Mouse (Mus musculus) embryo, embryonic 11 days (tissue): ENCODE measurements around the gene Kap.
"Not testable (repeated sequence)": the region's sequence is repeated elsewhere in the genome, so short reads cannot be mapped to it uniquely, and the experiment has no call there.

Source experiments
- DNase-seq: peaks from one replicate; pipeline ENCODE4 v3.0.0-alpha.2; 2015

Gene Kap

DNA sequence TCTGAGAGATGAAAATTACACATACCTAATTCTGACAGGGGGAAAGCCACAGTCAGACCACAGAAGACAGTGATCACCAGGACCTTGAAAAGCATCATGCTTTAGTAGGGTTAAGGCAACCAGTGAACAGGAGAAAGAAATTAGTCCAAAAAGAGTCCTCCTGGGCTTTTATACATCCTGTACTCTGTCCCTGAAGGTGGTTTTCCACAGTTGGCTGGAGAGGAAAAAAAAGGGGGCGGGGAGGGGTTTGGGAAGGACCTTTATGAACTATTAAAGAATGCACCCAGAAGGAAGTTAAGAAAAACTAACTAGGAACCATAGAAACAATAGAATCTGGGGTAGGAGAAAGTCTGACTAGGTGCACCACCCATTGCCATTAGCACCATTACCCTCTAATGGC is at the start of gene Kap:
Gene Kap (minus strand): TSS at position 237 of the 400 bp plus-strand sequence.
- DNase-seq, result no peak

DNA sequence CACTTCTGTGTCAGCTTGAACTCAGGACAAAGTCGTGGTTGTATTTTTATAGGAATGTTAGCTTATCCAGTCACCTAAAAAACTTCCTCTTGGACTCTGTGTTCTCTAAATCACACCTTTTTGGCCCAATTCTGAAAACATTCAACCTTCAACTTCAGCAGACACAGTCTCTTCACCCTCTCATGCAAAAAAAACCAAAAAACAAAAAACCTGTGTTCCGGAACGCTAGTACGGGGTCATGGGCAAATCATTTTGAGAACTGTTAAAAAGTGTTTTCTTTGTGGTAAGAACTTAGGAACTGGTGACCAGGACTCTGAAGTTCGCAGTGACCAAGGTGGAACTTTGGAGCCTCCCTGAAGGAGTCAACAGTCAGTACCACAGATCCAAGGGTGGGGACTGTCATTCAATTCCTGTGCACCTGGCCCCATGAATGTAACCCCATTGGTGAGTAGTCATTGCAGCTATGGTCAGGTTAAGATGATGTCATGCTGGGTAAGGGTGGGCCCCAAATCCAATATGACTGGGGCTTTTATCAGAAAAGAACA is 32.4 kb upstream of the Kap start:
- no peak for DNase-seq

DNA sequence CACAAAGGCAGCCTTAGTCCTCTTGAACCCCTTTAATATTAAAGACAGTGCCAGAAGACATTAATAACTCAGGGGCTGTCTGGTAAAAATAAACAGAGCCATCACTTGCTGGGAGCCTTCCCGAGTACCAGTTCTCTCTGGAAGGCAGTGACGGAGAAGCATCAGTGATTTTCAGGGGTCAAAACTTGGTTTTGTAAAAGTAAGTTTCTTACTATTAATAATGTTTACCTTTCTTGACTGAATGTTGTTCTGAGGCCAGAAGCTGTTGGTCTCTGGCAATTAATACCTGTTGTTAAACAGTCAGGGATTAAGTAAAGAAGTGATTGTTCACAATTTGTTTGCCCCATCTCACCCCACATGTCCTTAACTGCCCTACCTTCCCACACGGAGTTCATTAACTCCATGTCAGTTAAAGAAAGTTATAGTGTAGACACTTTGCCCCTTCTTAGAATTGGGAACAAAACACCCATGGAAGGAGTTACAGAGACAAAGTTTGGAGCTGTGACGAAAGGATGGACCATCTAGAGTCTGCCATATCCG is 30.0 kb upstream of the Kap start:
- no peak for DNase-seq

DNA sequence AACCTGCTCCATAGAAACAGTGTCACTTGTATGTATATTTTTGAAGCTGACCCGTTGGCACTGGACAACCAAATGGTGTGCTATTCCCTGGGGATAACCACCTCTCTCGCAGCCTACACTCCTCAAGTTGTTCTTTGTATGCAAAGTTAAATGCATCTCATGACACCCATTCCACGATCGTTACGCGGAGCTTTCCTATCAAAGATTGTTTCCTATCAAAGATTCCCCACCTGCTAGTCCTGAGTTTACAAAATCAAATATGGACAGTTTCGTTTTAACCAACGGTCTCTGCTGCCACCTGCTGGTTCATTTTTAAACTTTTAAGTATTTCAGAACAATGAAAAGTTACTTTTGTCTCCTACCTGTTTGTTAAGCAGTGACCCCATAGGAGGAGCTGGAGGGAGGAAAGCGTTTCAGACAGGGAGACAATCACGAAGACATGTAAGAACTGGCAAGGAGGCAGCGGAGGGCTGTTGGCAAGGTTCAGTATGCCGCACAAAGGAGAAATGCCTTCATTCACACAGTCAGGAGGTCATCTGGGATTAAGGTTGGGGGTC is 22.4 kb upstream of the Kap start:
- peak; percentile 75 for DNase-seq

DNA sequence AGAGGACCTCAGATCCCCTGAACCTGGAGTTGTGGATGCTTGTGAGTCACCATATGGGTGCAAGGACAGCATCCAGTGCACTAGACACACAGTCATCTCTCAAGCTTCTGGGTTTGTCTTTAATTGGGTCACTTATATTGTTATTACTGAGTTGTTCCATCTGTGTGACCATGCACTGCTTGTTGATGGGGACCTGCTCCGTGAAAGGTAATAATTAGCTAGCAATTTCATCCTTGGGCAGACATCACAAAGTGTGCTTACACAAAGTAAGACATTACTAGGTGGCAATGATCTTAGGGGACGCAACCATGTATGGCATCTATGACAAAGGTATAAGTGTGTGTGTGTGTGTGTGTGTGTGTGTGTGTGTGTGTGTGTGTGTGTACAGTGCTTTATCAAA is 19.1 kb upstream of the Kap start:
- no peak for DNase-seq

DNA sequence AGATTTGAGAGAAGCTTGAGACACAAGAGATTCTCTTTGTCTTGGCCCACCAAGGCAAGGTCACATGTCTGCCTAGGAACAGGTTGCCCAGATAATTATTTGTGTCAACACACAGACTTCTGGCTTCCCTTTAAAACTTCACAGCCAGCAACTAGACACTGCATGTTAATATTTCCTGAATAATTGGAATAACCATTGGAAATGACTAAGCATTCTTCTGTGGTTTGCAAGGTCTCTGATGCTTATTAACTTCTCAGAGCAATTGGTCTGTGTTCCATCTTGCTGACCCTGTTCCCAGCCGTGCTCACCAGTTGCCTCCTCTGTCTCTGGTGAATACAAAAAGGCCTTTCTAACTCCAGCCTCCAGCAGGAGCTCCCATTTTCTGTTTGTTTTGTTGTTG is 17.6 kb upstream of the Kap start:
- DNase-seq, result no peak

DNA sequence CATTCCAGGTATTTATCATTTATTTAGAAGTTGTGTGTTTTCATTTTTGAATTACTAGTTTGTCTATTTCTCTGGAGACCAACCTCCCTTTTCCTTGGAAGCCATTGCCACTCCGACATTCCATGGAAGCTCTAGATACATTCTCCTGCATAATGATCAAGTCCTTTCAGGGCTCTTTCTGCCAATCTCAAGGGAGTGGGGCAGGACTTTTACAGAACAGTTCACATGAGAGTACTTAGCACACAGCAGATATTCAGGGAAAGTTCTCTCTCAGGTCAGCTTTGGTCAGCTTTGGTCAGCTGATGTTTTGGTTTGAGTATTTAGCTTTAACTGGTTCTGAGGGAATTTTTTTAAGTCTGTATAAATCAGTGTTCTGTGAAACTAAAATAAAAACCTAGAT is 14.8 kb upstream of the Kap start:
- DNase-seq, result no peak

DNA sequence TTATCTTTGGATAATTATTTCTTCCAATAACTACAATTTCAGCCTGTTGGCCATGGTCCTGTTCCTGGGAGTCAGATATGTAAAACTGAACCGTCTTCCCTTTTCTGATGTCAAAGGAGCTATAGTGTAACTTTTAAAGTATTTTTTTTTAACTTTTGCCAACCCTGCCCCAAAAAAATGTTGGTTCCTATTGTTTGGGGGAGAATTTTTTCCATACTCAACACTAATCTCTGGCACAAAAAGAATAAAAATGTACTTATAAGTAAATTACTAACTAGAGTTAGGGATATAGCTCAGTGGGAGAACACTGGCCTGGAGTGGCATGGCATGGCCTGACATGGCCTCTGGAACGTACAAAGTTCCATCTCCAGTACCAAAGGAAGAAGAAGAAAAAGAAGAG is 2.3 kb upstream of the Kap start:
- no peak for DNase-seq

DNA sequence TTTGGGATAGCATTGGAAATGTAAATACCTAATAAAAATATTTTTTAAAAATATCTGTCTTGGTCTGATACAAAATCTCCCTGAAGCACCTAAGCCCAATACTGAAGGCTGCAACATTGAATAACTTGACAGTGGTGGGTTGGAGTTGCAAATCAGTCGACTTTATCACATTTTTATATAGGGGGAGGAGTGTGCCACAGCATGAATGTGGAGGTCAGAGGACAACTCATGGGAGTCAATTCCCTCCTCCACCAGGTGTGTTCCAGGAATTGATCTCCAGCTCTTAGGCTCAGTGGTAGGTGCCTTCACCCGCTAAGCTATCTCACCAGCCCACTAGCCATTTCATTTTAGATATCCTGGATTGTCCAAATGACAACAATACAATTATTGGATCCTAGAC is 4.2 kb downstream of the Kap start:
- DNase-seq, result no peak

DNA sequence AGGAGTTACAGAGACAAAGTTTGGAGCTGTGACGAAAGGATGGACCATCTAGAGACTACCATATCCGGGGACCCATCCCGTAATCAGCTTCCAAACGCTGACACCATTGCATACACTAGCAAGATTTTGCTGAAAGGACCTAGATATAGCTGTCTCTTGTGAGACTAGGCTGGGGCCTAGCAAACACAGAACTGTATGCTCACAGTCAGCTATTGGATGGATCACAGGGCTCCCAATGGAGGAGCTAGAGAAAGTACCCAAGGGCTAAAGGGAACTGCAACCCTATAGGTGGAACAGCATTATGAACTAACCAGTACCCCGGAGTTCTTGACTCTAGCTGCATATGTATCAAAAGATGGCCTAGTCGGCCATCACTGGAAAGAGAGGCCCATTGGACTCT is 4.7 kb downstream of the Kap start:
- DNase-seq, result not testable (repeated sequence)

DNA sequence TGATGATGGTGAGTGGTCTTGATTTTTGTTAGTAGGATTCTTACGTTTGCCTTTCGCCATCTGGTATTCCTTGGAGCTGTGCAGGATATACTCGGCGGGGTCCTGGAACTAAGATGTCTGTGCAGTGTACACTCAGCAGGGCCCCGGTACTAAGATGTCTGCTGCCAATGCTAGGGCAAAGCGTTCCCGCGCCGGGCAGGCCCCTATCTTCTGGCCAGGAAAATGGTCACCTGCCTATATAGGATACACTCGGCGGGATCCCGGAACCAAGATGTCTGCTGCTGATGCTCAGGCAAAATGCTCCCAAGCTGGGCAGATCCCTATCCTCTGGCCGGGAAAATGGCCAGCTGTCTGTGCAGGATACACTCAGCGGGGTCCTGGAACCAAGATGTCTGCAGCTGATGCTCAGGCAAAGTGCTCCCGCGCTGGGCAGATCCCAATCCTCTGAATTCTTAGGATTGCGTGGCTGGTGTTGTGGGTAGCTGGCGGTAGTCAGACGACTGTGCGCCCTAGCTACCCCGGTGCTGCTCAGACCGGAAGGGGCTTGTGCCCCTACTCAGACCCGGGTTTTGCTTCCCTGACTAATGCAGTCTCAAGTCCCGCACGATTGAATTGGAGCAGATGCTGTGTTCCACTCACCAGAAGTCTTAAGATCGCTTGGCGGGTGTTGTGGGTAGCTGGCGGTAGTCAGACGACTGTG is 15.1 kb downstream of the Kap start:
- not testable (repeated sequence) for DNase-seq

DNA sequence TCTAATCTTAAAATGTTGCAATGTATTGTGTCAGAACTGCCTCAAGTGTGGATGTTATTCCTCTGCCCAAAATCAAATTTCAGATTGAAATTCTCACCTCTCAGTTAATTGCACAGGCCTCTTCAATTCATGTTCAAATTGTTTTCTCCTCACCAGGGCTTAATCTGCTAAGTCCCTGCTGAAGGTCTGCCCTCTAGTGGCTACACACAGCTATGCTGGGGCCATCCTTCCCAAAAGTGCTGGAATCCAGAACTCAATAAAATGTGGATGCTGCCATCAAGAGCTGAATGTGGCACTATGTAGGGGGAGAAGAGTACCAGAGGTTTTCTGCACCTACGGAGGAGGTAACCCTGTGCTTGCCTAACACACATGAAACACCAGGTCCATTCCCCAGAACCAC is 41.2 kb downstream of the Kap start:
- peak; percentile 1 for DNase-seq
